Mouse (Mus musculus) layer of hippocampus, adult 18-20 months (tissue): Measurements from ENCODE around the gene Ap4e1. TPM values are rescaled to one million over a fixed set of nuclear protein-coding genes. Genes with fewer than 3 reads are reported as not detected.

Experiments used
- DNase-seq, 2 experiments: peaks; one replicate each; pipeline ENCODE4 v3.0.0; 2022; ENCODE audit warnings: low spot score in 2 of 2
- long read RNA-seq: library from polyadenylated mRNA; stranded (forward); transcript quantifications from one replicate; pipeline ENCODE4 v2.0.0, GENCODE M21; 2021
- total RNA-seq, 2 experiments: library from RNA; stranded (reverse); gene quantifications; 2 replicates each; pipeline ENCODE4 v1.2.3; 2021

The Ap4e1 gene
- 10 to 100 TPM; 11.0 to 11.5 TPM for total RNA-seq
- long read RNA-seq, full-length matches to known transcripts: 3 of 6 reads
- long read RNA-seq, partial matches to known transcripts: 0 of 6 reads
- long read RNA-seq, other reads (novel, unspliced or antisense): 3 of 6 reads

GRCm38 (mm10) chr2:127008469-127008998 lies at the start of gene Ap4e1:
Gene Ap4e1 (plus strand): TSS chr2:127008717.
- peak; percentile 91 to 96 for DNase-seq

DNA sequence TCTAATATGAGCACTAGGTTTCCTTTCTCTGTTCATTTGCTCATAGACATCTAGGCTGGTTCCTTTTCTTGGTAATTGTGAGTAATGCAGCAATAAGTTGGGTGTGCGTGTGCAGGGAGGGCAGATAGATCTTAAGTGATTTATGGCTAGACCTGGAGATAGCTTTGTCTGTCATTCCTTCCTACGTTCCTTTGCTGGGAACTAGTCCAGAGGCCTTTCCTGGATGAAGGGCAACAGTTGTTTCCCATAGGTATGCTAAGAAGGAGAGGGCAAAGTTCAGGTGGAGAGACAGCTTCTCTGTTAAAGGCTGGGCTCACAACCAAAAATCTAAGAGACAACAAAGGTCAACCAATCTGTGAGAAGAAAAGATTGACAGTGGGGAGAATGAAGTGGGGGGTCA lies 46.8 kb upstream of the Ap4e1 start:
- DNase-seq: no peak

DNA sequence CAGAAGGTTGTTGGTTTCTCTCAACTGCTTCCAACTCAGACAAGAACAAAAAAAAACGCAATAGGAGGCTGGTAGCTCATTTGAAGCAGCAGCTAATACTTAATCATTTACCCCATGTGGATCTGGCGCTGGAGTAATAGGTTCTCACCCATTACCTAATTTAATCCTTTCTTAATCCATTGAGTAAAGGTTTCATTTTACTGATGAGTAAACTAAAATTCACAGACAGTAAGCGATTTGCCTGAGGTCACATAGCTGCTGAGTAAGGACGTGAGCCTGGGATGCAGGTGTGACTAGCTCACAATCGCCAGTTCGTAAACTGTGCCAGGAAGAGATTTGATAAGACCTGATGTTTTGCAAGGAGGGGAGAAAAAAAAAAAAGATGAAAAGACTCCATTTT lies 31.1 kb upstream of the Ap4e1 start:
- DNase-seq: no peak

DNA sequence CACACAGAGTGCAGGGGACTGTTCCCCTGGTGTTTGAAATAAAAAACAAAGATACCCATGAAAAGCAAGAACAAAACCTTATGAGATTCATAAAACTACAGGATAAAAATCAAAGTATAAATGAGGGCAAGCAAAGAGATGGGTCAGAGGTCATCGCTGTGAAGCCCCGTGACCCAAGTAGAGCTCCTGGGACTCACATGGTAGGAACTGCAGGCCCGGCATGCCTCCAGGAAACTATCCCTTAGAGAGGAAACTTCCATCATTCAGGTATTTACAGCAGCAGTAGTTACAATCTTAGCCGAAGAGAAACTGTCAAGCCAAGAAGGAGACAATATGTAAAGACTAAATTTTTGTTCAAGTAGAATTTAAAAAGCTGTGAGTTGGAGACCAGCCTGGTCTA lies 25.3 kb upstream of the Ap4e1 start:
- no peak for DNase-seq

- no peak for DNase-seq
Observed at GRCm38 (mm10) chr2:126989919-126990318, 18.6 kb upstream of the Ap4e1 start.

DNA sequence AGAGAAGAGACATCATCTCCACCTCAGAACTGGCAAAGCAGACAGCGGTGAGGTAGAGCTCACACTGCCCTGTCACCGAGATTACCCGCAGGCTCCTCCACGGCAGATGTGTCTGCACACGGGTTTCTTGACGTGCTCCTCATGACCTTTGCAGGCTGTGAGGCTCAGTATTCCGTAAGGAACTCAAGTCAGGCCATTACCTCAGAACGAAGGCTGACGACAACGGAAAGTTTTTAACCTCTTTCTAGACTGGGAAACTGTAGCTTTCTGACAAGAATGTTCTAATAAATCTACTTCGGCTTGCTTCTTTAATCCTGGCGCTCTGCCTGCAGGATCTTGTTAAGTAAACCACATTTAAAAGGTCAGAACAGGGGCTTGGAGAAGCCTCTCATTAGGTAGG lies 15.8 kb upstream of the Ap4e1 start:
- no peak for DNase-seq

DNA sequence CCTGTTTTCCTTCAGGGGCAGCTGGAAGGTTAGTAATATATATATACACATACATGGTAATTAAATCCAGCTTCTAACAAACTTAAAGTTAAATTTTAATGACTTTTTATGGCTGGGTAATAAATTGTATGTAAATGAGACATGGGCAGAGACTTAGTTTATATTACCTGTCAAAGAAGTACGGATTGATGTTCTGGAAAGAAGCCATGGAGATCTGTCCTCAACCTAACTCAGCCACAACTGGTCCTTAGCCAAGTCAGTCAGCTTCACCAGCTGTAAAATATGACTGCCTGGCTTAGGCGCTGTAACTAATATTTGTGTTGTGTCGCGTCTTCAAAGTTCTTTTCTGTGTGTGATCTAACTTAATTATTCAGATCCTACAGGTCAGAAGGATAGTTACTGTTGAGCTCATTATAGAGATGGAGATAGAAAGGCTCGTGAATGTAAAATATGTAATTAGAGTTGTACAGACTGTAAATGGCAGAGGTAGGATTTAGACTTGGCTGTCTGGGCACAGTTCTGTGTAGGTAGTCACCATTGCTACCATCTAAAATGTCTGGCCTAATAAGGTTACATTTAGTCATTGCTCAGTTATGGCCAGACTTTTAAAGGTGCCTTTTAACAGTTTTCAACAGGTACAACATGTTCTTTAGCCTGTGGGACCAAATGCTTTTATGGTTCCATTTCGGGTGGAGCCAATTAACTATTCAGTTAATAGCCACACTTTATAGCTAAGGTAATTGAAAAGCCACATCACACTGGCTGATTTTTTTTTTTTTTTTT lies 13.9 kb upstream of the Ap4e1 start:
- DNase-seq: no peak

DNA sequence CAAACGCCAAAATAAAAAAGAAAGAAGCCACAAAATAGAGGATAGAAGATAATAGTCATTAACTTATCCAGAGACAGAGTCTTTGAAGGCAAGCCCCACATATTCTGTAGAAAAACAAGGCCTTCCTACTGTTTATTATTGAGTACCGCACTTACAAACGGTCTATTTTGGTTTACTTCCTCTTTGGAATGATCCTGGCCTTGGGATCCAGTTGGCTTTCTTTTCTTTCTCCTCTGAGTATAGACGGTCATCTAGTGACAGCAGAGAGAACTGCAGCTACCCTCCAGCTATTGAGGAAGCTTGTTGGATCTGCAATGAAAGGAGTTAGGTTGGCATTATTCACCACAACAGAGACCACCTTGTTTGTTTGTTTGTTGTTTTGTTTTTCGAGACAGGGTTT lies 11.8 kb upstream of the Ap4e1 start:
- DNase-seq: peak; percentile 25 to 77

DNA sequence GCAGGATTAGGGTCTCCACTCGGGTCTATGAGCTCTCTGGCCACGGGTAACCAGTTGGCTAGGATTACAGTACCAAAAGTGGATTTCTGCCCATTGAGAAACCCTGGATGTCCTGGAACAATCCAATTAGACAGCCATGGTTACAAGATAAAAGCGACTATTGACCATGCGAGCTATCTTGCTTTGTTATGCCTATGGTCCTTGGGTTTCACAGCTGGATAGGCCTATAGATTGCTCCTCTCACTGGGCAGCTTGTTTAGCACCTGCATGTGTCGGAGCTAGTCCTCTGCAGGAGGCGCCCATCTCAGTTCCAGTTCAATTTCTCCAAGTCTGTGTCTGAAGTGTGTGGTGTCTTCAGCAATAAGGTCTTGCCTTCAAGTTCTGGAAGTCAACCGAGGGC lies 10.3 kb upstream of the Ap4e1 start:
- DNase-seq: no peak

- no peak for DNase-seq
Observed at GRCm38 (mm10) chr2:127000406-127001324, 7.9 kb upstream of the Ap4e1 start.

- no peak for DNase-seq
Observed at GRCm38 (mm10) chr2:127004046-127004445, 4.5 kb upstream of the Ap4e1 start.

- peak in 1 of 2 experiments; percentile 50 for DNase-seq
Observed at GRCm38 (mm10) chr2:127006634-127007370, 1.7 kb upstream of the Ap4e1 start.

DNA sequence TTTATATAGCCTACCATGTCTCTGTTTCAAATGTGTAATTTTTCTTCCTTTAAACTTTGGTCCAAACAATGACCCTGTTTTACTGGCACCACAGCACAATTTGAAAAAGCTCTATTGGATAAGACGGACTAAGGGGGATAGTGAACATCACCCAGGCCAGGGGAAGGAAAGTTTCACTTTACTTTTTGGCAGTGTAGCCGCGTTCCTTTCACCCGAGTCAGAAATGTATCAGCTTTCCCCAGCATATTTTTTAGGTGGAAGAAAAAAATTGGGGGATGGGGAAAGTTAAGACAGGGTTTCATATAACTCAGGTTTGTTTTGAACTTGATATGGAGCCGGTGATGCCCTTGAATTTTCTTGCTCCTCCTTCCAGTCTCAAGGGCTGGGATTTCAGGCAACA lies 1.0 kb upstream of the Ap4e1 start:
- DNase-seq: no peak

- peak; percentile 55 to 80 for DNase-seq
Observed at GRCm38 (mm10) chr2:127035006-127035605, 26.6 kb downstream of the Ap4e1 start.

DNA sequence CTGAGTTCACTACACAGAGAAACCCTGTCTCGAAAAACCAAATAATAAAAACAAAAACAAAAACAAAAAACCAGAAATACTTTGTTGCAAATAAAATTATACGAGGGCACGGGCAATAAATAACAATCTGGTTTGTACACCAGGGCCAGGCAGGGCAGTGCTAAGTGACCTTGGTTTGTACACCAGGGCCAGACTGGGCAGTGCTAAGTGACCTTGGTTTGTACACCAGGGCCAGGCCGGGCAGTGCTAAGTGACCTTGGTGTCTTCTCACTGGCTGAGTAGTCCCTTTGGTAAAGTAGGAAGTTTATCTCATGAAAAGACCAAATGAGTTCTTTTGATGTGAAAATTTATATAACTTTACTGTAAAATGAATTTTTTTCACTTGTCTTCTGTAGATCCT lies 28.8 kb downstream of the Ap4e1 start:
- no peak for DNase-seq

GRCm38 (mm10) chr2:127061471-127061870 lies 53.0 kb downstream of the Ap4e1 start:
- no peak for DNase-seq

DNA sequence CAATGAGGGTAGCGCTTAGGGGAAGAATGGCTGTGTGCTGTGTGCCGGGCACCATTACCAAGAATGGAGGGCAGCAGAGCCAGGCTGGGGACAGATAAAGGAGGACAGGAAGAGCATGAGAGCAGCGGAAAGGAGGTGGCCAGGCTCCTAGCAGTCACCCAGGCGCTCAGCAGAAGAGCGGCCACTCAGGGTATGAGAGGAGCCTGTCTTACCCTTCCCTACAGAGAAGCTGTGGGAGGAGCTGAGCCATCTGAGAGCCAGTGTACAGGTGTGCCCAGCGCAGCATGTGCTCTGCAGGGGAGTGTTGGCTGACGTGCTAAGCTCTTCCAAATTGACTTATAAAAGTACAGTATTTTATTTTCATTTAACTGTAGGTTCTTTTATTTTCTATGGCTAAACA lies 60.3 kb downstream of the Ap4e1 start:
- no peak for DNase-seq

- DNase-seq: no peak
Observed at GRCm38 (mm10) chr2:127069781-127070434, 61.4 kb downstream of the Ap4e1 start.

GRCm38 (mm10) chr2:127070435-127070841 lies 61.9 kb downstream of the Ap4e1 start, which contains the start of gene Blvra:
Gene Blvra (plus strand): TSS chr2:127070665.
- DNase-seq: peak; percentile 79 to 90

DNA sequence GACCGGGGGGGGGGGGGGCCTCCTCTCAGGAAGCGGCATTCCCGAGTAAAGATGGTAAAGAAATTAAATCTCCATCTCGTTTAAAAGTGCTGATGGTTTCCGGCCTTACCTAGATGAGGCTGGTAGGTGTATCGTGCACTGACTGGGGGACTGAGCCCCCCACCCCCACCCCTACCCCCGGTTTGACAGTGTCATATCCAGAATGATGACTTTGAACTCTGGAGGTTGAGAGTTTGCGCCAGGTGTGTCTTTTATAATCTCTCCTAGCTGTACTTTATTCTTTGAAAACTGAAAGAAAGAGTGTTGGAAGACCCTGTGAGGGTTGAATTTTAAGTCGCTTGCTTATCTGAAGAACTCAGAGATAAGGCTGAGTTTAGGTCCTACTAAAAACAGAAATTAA lies 62.4 kb downstream of the Ap4e1 start:
- no peak for DNase-seq
